Mouse (Mus musculus): ENCODE data around the gene Rnf215. TPM values are rescaled to one million over a fixed set of nuclear protein-coding genes. Genes with fewer than 3 reads are reported as not detected.
A peak's percentile ranks its signal among the peaks of the same experiment; 100 is the strongest.

The Rnf215 gene
- total RNA-seq, 1 experiment = 19.5 TPM

DNA sequence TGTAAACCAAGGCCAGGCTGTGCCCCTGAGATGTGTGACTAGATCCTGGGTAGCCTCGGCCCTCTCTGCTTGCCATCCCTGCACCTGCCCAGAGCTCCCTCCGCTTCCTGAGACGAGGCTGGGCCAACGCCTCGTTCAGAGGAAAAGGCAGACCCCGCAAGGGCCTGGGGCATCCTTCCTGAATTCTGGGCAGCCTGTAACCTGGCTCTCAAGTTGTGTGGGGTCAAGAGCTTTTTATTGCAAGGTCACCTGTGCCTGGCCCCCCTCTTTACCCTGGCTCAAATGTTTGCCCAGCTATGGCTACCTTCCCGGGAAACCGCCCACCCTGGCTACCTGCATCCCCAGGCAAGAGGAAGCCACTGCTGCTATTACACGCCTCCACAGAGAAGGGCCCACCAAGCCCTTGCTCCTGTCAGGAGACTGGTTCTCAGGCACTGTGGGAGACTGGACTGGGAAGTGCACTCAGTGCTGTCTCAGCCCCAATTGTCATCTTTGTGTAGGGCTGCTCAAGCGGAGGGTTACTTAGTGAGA, 37.8 kb upstream of the Rnf215 start:
- no peak for DNase-seq (ENCODE audit: low read depth, low spot score)
- Histone ChIP-seq H3K36me3 (ENCODE audit: control insufficient read depth, insufficient read depth, low read length, poor library complexity, severe bottlenecking) (peaks cover 9% of the 10 kb centered on the region; the same call in 1 of the 2 replicates), H3K4me1 (ENCODE audit: control insufficient read depth in 2 of 2, insufficient read depth in 2 of 2, low read length in 2 of 2, poor library complexity in 1 of 2) (peaks cover 4 to 5% of the 10 kb centered on the region in 2 experiments; a peak in 2 of 4 replicates), H3K9ac (ENCODE audit: insufficient read depth, low read depth, low read length, poor library complexity, severe bottlenecking) (peak overlapping the region; percentile 81), H3K4me3 (ENCODE audit: insufficient read depth in 1 of 2, low read depth in 1 of 2, low read length in 2 of 2, poor library complexity in 1 of 2, severe bottlenecking in 1 of 2) (peak overlapping the region; percentile 55 to 68), H3K9me3 (ENCODE audit: control insufficient read depth, insufficient read depth, low read depth, low read length) (no peaks in the 10 kb centered on the region), H3K27ac (ENCODE audit: insufficient read depth, low read depth, low read length, poor library complexity, severe bottlenecking) (peak overlapping the region; percentile 22; the same call in 1 of the 2 replicates)
- in situ Hi-C loops (cut with MboI; ENCODE audit: low sequenced_read_pairs in 2 of 2, unreplicated experiment in 2 of 2) = no loop called here
- TF ChIP-seq HCFC1 (IDR thresholded peaks at IDR 0.05; ENCODE audit: borderline replicate concordance, insufficient read depth, low read length) (no peak), CHD2 (IDR thresholded peaks at IDR 0.05; ENCODE audit: low read depth, low read length) (no peak), MAFK (IDR thresholded peaks at IDR 0.05; ENCODE audit: insufficient read depth, low read depth, low read length) (no peak), ZNF384 (IDR thresholded peaks at IDR 0.05; ENCODE audit: low read depth, low read length) (no peak), ZC3H11A (IDR thresholded peaks at IDR 0.05; ENCODE audit: borderline replicate concordance, low read depth, low read length) (no peak)

DNA sequence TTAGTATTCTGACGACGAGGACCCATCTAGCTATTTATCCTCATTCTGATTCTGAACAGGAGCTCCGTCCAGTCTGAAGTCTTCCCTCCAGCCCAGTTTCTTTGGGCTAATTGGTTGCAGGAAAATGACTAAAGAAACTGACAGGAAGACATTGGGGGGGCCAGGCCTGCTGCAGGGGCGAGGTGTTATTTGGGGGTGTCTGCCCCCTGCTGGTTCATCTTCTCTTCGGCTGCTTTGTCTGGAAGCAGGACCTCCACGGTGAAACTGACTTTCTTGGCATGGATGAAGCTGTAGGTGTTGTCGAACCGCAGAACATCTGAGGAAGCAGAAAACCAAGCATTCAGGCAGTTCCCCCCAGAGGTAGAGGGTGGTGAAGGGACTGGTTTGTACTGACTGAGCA, 36.9 kb upstream of the Rnf215 start:
- peaks cover 8% of the 10 kb centered on the region; the same call in 1 of the 2 replicates for H3K36me3 ChIP-seq (ENCODE audit: control insufficient read depth, insufficient read depth, low read length, poor library complexity, severe bottlenecking)
- in situ Hi-C loops (cut with MboI; ENCODE audit: low sequenced_read_pairs in 2 of 2, unreplicated experiment in 2 of 2) = no loop called here
- H3K9ac ChIP-seq (ENCODE audit: insufficient read depth, low read depth, low read length, poor library complexity, severe bottlenecking) = no peak overlapping the region
- H3K4me3 ChIP-seq (ENCODE audit: insufficient read depth in 1 of 2, low read depth in 1 of 2, low read length in 2 of 2, poor library complexity in 1 of 2, severe bottlenecking in 1 of 2) = no peak overlapping the region
- no peak for TF ChIP-seq MAFK (IDR thresholded peaks at IDR 0.05; ENCODE audit: insufficient read depth, low read depth, low read length)
- no peak for TF ChIP-seq ZC3H11A (IDR thresholded peaks at IDR 0.05; ENCODE audit: borderline replicate concordance, low read depth, low read length)
- no peak for TF ChIP-seq CHD2 (IDR thresholded peaks at IDR 0.05; ENCODE audit: low read depth, low read length)
- no peak for TF ChIP-seq HCFC1 (IDR thresholded peaks at IDR 0.05; ENCODE audit: borderline replicate concordance, insufficient read depth, low read length)
- no peak for TF ChIP-seq ZNF384 (IDR thresholded peaks at IDR 0.05; ENCODE audit: low read depth, low read length)
- H3K9me3 ChIP-seq (ENCODE audit: control insufficient read depth, insufficient read depth, low read depth, low read length) = no peaks in the 10 kb centered on the region
- H3K27ac ChIP-seq (ENCODE audit: insufficient read depth, low read depth, low read length, poor library complexity, severe bottlenecking) = no peak overlapping the region
- peaks cover 4 to 5% of the 10 kb centered on the region in 2 experiments; a peak in 2 of 4 replicates for H3K4me1 ChIP-seq (ENCODE audit: control insufficient read depth in 2 of 2, insufficient read depth in 2 of 2, low read length in 2 of 2, poor library complexity in 1 of 2)
- DNase-seq (ENCODE audit: low read depth, low spot score) = no peak

DNA sequence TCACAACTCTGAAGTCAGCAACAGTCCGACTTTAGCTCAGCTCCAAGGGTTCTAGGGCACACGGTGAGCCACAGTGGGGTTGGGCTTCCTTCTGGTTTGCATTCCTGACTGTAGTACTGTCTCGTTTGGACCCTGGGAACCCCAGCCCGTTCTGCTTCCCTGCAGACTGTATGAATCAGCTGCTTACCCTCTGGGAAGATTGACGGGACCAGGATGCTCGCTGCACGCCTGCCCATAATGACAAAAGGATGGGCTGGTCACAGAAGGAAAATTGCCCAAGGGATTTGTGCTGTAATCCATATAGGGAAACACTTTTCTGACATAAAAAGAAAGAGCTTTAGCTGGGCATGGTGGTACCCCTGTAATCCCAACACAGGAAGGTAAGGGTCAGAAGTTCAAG, 36.2 kb upstream of the Rnf215 start:
- in situ Hi-C loops (cut with MboI; ENCODE audit: low sequenced_read_pairs in 2 of 2, unreplicated experiment in 2 of 2) = no loop called here
- Histone ChIP-seq H3K27ac (ENCODE audit: insufficient read depth, low read depth, low read length, poor library complexity, severe bottlenecking) (no peak overlapping the region), H3K4me3 (ENCODE audit: insufficient read depth in 1 of 2, low read depth in 1 of 2, low read length in 2 of 2, poor library complexity in 1 of 2, severe bottlenecking in 1 of 2) (no peak overlapping the region), H3K9me3 (ENCODE audit: control insufficient read depth, insufficient read depth, low read depth, low read length) (no peaks in the 10 kb centered on the region), H3K9ac (ENCODE audit: insufficient read depth, low read depth, low read length, poor library complexity, severe bottlenecking) (no peak overlapping the region), H3K36me3 (ENCODE audit: control insufficient read depth, insufficient read depth, low read length, poor library complexity, severe bottlenecking) (peaks cover 3% of the 10 kb centered on the region; the same call in 1 of the 2 replicates), H3K4me1 (ENCODE audit: control insufficient read depth in 2 of 2, insufficient read depth in 2 of 2, low read length in 2 of 2, poor library complexity in 1 of 2) (peaks cover under 1 to 5% of the 10 kb centered on the region in 2 experiments; a peak in 2 of 4 replicates)
- no peak for DNase-seq (ENCODE audit: low read depth, low spot score)
- no peak for TF ChIP-seq ZC3H11A (IDR thresholded peaks at IDR 0.05; ENCODE audit: borderline replicate concordance, low read depth, low read length)
- TF ChIP-seq HCFC1 (IDR thresholded peaks at IDR 0.05; ENCODE audit: borderline replicate concordance, insufficient read depth, low read length) = no peak
- no peak for TF ChIP-seq ZNF384 (IDR thresholded peaks at IDR 0.05; ENCODE audit: low read depth, low read length)
- TF ChIP-seq CHD2 (IDR thresholded peaks at IDR 0.05; ENCODE audit: low read depth, low read length) = no peak
- no peak for TF ChIP-seq MAFK (IDR thresholded peaks at IDR 0.05; ENCODE audit: insufficient read depth, low read depth, low read length)

DNA sequence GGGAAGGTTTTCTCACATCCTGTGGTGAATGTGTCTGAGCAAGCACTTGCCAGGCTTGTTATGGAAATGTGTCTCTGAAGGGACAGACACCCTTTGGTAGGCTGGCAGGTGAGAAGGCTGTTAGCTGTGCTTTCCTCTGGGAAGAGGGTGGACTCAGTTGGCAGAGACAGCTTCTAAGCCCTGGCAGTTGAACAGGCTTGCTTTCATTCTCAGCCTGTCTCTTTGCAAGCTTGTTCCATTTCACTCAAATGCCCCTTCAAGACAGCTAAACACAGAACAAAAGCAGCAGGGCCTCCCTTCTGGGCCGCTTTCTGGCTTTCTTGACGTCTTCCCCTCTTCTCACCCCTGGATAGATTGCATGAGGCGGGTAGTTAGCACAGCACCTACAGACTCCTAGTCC, 35.6 kb upstream of the Rnf215 start:
- TF ChIP-seq ZC3H11A (IDR thresholded peaks at IDR 0.05; ENCODE audit: borderline replicate concordance, low read depth, low read length) = no peak
- no peak for TF ChIP-seq MAFK (IDR thresholded peaks at IDR 0.05; ENCODE audit: insufficient read depth, low read depth, low read length)
- TF ChIP-seq ZNF384 (IDR thresholded peaks at IDR 0.05; ENCODE audit: low read depth, low read length) = no peak
- TF ChIP-seq CHD2 (IDR thresholded peaks at IDR 0.05; ENCODE audit: low read depth, low read length) = no peak
- TF ChIP-seq HCFC1 (IDR thresholded peaks at IDR 0.05; ENCODE audit: borderline replicate concordance, insufficient read depth, low read length) = no peak
- in situ Hi-C loops (cut with MboI; ENCODE audit: low sequenced_read_pairs in 2 of 2, unreplicated experiment in 2 of 2) = no loop called here
- H3K9me3 ChIP-seq (ENCODE audit: control insufficient read depth, insufficient read depth, low read depth, low read length) = no peaks in the 10 kb centered on the region
- H3K27ac ChIP-seq (ENCODE audit: insufficient read depth, low read depth, low read length, poor library complexity, severe bottlenecking) = no peak overlapping the region
- no peak overlapping the region for H3K9ac ChIP-seq (ENCODE audit: insufficient read depth, low read depth, low read length, poor library complexity, severe bottlenecking)
- H3K4me3 ChIP-seq (ENCODE audit: insufficient read depth in 1 of 2, low read depth in 1 of 2, low read length in 2 of 2, poor library complexity in 1 of 2, severe bottlenecking in 1 of 2) = no peak overlapping the region
- H3K4me1 ChIP-seq (ENCODE audit: control insufficient read depth in 2 of 2, insufficient read depth in 2 of 2, low read length in 2 of 2, poor library complexity in 1 of 2) = peaks cover 0 to 3% of the 10 kb centered on the region in 2 experiments; a peak in 1 of 4 replicates
- DNase-seq (ENCODE audit: low read depth, low spot score) = no peak
- peaks cover 3% of the 10 kb centered on the region; the same call in 1 of the 2 replicates for H3K36me3 ChIP-seq (ENCODE audit: control insufficient read depth, insufficient read depth, low read length, poor library complexity, severe bottlenecking)

Data from ES-E14 (cell line).